Mouse (Mus musculus) stomach, embryonic 14.5 days (tissue): ENCODE data around the gene Hspa1l. TPM values are rescaled to one million over a fixed set of nuclear protein-coding genes. Genes with fewer than 3 reads are reported as not detected.

Source experiments
- ATAC-seq: fragments of 200-750 bp; cut with Nextera tagmentation; 2 replicates; pipeline ENCODE4 v1.8.0; 2017; ENCODE audit warnings: low read depth, moderate TSS enrichment; ENCODE audit not compliant: insufficient number of reproducible peaks, insufficient read depth, low FRiP score
- H3K27ac ChIP-seq: fragments of 300-500 bp; sonication (generic); 2 replicates; pipeline ENCODE4 v1.5.1; 2014; ENCODE audit warnings: mild to moderate bottlenecking, low read length, moderate library complexity, mixed read lengths
- H3K27me3 ChIP-seq: fragments of 300-500 bp; sonication (generic); 2 replicates; pipeline ENCODE4 v1.6.1; 2014; ENCODE audit warnings: low read length, control low read depth, mixed read lengths; ENCODE audit not compliant: control insufficient read depth, insufficient read depth
- H3K36me3 ChIP-seq: fragments of 300-500 bp; sonication (generic); 2 replicates; pipeline ENCODE4 v1.6.1; 2014; ENCODE audit warnings: mild to moderate bottlenecking, control low read depth, low read length, moderate library complexity, mixed read lengths; ENCODE audit not compliant: control insufficient read depth, insufficient read depth
- H3K4me1 ChIP-seq: fragments of 300-500 bp; sonication (generic); 2 replicates; pipeline ENCODE4 v1.6.1; 2014; ENCODE audit warnings: low read length, control low read depth, mixed read lengths; ENCODE audit not compliant: control insufficient read depth, insufficient read depth
- H3K4me2 ChIP-seq: fragments of 300-500 bp; sonication (generic); replicated peaks from 2 replicates; pipeline ENCODE4 v1.6.1; 2014; ENCODE audit warnings: low read depth, low read length, control low read depth
- H3K4me3 ChIP-seq: fragments of 300-500 bp; sonication (generic); 2 replicates; pipeline ENCODE4 v1.5.1; 2014; ENCODE audit warnings: low read depth, low read length, control low read depth
- H3K9ac ChIP-seq: fragments of 300-500 bp; sonication (generic); replicated peaks from 2 replicates; pipeline ENCODE4 v1.6.1; 2014; ENCODE audit warnings: low read depth, mild to moderate bottlenecking, control low read depth, low read length, moderate library complexity, mixed read lengths
- H3K9me3 ChIP-seq: fragments of 300-500 bp; sonication (generic); 2 replicates; pipeline ENCODE4 v1.6.1; 2016; ENCODE audit warnings: low read depth, low read length, control low read depth; ENCODE audit not compliant: control insufficient read depth
- WGBS: fragments of 180-500 bp; shearing (Covaris S2); extraction: QIAGEN DNeasy Blood & Tissue Kit; methylation state at CpG from one replicate; pipeline ENCODE4 v1.1.7; 2014; 5-methylcytosine and 5-hydroxymethylcytosine counted together
- polyA plus RNA-seq: library from polyadenylated mRNA; unstranded; fragments of >200 nt; fragmentation: Nextera tagmentation; extraction: Ambion mirVana; gene quantifications from 2 replicates; pipeline ENCODE4 v1.2.1, GENCODE M21; 2014

The Hspa1l gene
- polyA plus RNA-seq, 1 experiment from 2014 or later, result 0.75 TPM

DNA sequence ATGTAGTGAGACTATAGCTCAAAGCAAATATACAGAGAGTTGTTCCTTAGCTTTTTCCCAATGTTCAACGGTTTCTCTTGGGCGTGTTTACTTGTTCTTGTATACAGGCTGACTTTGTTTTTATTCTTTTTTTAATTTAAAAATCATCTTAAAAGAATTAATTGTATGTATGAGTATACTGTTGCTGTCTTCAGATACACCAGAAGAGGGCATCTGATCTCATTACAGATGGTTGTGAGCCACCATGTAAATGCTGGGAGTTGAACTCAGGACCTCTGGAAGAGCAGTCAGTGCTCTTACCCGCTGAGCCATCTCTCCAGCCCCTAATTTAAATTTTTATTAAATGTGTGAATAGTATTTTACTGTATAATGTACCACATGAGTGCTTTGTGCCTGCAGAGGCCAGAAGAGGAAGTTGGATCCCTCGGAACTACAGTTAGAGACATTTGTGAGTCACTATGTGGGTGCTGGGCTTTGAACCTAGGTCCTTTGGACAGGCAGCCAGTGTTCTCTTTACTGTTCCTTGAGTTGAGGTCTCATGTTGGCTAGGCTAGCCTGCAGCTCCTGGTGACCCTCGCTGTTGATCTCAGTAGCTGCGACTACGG, 35.0 kb downstream of the Hspa1l start:
- Histone ChIP-seq H3K9me3 (no peaks in the 10 kb centered on the region), H3K27me3 (no peaks in the 10 kb centered on the region), H3K4me3 (no peak overlapping the region), H3K36me3 (peaks cover 64% of the 10 kb centered on the region), H3K4me2 (no peak overlapping the region), H3K9ac (no peak overlapping the region), H3K4me1 (peaks cover 11% of the 10 kb centered on the region), H3K27ac (no peak overlapping the region)
- WGBS, result 94% methylated on average over 7 of the region's 7 CpGs
- no peak for ATAC-seq

DNA sequence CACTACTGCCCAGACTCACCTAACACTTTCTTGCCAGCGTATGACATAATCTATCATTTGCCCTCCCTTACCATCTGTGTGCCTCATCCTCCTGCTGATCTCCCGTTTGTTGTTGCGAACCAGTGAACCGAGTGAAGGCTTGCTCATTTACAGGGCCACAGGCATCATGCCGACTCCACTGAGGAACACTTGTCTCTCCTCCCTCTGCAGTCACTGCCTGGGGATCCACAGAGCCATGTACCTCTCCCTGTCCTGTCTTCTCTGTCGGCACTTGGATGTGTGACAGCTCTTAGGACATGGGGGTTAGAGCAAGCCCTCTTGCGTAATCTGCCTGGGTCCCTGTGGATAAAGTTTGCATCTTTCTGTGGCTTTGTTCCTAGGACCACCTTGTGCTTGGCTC, 37.1 kb downstream of the Hspa1l start:
- 89% methylated on average over 7 of the region's 7 CpGs for WGBS
- peaks cover 79% of the 10 kb centered on the region for H3K36me3 ChIP-seq

DNA sequence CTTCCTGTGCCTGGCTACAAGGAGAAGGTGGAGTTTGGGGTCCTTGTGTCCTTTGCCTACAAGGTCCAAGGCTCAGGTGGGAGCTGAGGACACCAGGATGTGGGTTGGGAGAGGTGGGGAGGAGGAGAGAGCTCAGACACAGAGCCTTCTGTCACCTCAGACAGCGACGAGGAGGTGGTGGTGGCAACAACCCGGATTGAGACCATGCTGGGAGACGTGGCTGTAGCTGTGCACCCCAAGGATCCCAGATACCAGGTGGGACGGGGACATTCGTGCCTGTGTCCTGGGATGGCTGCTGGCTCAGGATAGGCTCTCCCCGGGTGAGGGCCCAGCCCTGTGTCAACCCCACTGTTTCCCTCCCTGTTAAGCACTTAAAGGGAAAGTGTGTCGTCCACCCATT, 38.9 kb downstream of the Hspa1l start:
- H3K36me3 ChIP-seq, result peaks cover 82% of the 10 kb centered on the region
- no peak for ATAC-seq
- WGBS, result 91% methylated on average over 8 of the region's 8 CpGs

More for the DNA sequence above, 37.1 kb downstream of the Hspa1l start:
- no peaks in the 10 kb centered on the region for H3K4me1 ChIP-seq
- H3K27me3 ChIP-seq, result no peaks in the 10 kb centered on the region
- no peaks in the 10 kb centered on the region for H3K9me3 ChIP-seq
- H3K4me2 ChIP-seq, result no peak overlapping the region
- no peak overlapping the region for H3K9ac ChIP-seq
- no peak overlapping the region for H3K4me3 ChIP-seq
- no peak overlapping the region for H3K27ac ChIP-seq
- no peak for ATAC-seq

GRCm38 (mm10) chr17:35012430-35012829, 39.9 kb downstream of the Hspa1l start:
- Histone ChIP-seq H3K36me3 (peaks cover 74% of the 10 kb centered on the region), H3K27ac (no peak overlapping the region), H3K4me2 (no peak overlapping the region), H3K9me3 (no peaks in the 10 kb centered on the region), H3K4me1 (no peaks in the 10 kb centered on the region), H3K4me3 (no peak overlapping the region), H3K27me3 (no peaks in the 10 kb centered on the region), H3K9ac (no peak overlapping the region)
- ATAC-seq, result no peak
- 78% methylated on average over 13 of the region's 13 CpGs for WGBS

More for the DNA sequence above, 38.9 kb downstream of the Hspa1l start:
- Histone ChIP-seq H3K27me3 (no peaks in the 10 kb centered on the region), H3K27ac (no peak overlapping the region), H3K4me2 (no peak overlapping the region), H3K9me3 (no peaks in the 10 kb centered on the region), H3K9ac (no peak overlapping the region), H3K4me3 (no peak overlapping the region), H3K4me1 (no peaks in the 10 kb centered on the region)

- no peaks in the 10 kb centered on the region for H3K9me3 ChIP-seq
- H3K4me3 ChIP-seq, result no peak overlapping the region
- no peak overlapping the region for H3K4me2 ChIP-seq
- H3K27me3 ChIP-seq, result no peaks in the 10 kb centered on the region
- no peak for ATAC-seq
- no peak overlapping the region for H3K27ac ChIP-seq
- H3K9ac ChIP-seq, result no peak overlapping the region
- WGBS, result 82% methylated on average over 6 of the region's 6 CpGs
- no peaks in the 10 kb centered on the region for H3K4me1 ChIP-seq
- H3K36me3 ChIP-seq, result peaks cover 67% of the 10 kb centered on the region
These were observed 40.7 kb downstream of the Hspa1l start for GRCm38 (mm10) chr17:35013221-35013620.

DNA sequence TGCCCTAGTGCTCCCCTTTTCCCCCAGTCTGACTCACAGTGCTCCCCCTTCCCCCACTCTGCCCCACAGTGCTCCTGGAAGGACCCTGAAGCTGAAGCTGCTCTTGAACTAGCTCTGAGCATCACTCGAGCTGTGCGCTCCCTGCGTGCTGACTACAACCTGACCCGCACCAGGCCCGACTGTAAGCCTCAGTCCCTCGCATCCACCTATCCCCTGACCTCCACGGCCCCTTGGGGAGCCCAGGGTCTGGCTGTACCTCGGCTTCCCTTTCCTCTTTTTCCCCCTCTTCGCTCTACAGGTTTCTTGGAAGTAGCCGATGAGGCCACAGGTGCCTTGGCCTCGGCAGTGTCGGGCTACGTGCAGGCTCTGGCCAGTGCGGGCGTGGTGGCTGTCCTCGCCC, 42.8 kb downstream of the Hspa1l start:
- H3K4me2 ChIP-seq, result no peak overlapping the region
- H3K27ac ChIP-seq, result no peak overlapping the region
- H3K9me3 ChIP-seq, result no peaks in the 10 kb centered on the region
- H3K4me3 ChIP-seq, result no peak overlapping the region
- ATAC-seq, result no peak
- no peak overlapping the region for H3K9ac ChIP-seq
- H3K27me3 ChIP-seq, result no peaks in the 10 kb centered on the region
- no peaks in the 10 kb centered on the region for H3K4me1 ChIP-seq
- peaks cover 60% of the 10 kb centered on the region for H3K36me3 ChIP-seq
- 91% methylated on average over 16 of the region's 16 CpGs for WGBS

DNA sequence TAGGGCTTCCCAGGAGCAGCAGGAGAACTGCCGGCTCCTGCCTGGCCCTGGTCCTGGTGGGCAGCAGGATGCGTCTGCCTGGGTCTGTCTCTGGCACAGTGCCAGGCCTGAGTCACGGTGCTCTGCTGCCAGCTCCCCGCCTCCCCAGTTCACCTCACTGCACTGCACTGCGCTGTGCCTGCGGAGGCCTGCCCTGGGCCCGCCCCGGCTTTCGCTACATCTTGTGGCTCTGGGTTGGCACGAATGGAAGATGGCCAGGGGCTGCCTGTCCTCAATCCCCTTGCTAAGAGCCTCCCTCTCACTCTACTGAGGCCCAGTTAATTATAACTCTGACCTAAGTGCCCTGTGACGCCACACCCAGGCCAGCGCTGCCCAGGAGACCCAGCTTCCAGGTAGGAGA, 43.9 kb downstream of the Hspa1l start, which contains the start of gene Vwa7:
TSS of gene Vwa7 (plus strand) at position 204 of the 400 bp plus-strand sequence.
- no peaks in the 10 kb centered on the region for H3K27me3 ChIP-seq
- no peak for ATAC-seq
- H3K27ac ChIP-seq, result no peak within 1 kb of the TSS
- H3K9me3 ChIP-seq, result no peaks in the 10 kb centered on the region
- H3K9ac ChIP-seq, result no peak within 1 kb of the TSS
- no peak within 1 kb of the TSS for H3K4me2 ChIP-seq
- no peak within 1 kb of the TSS for H3K4me3 ChIP-seq
- WGBS, result 60% methylated on average over 12 of the region's 12 CpGs
- peaks cover 1% of the 10 kb centered on the region; the same call in 1 of the 2 replicates for H3K4me1 ChIP-seq
- H3K36me3 ChIP-seq, result peaks cover 50% of the 10 kb centered on the region

GRCm38 (mm10) chr17:35016791-35017705, 44.5 kb downstream of the Hspa1l start:
- Histone ChIP-seq H3K9me3 (no peaks in the 10 kb centered on the region), H3K9ac (no peak overlapping the region), H3K4me1 (peaks cover 3% of the 10 kb centered on the region; the same call in 1 of the 2 replicates), H3K4me2 (no peak overlapping the region), H3K36me3 (peaks cover 43% of the 10 kb centered on the region), H3K27ac (no peak overlapping the region), H3K27me3 (no peaks in the 10 kb centered on the region), H3K4me3 (no peak overlapping the region)
- 77% methylated on average over 10 of the region's 10 CpGs for WGBS
- ATAC-seq, result no peak
